Mouse (Mus musculus) spleen, adult 2 months (tissue): Measurements from ENCODE around the gene Chst1. TPM values are rescaled to one million over a fixed set of nuclear protein-coding genes. Genes with fewer than 3 reads are reported as not detected.
A peak's percentile ranks its signal among the peaks of the same experiment; 100 is the strongest.

Source experiments
- DNase-seq, 2 experiments: peaks; one replicate each; pipeline versions ENCODE4 v3.0.0 to v3.0.0-alpha.2; 2012 to 2021; ENCODE audit warnings: low spot score in 2 of 2, low read depth in 1 of 2
- H3K27ac ChIP-seq: fragments of 200-500 bp; 2 replicates; pipeline ENCODE4 v1.5.1; 2012; ENCODE audit warnings: low read length, inconsistent platforms; ENCODE audit not compliant: insufficient read depth
- H3K27me3 ChIP-seq: fragments of 200-500 bp; 2 replicates; pipeline ENCODE4 v1.6.1; 2012; ENCODE audit warnings: mild to moderate bottlenecking, moderate library complexity, low read length, inconsistent platforms; ENCODE audit not compliant: control insufficient read depth, insufficient read depth
- H3K36me3 ChIP-seq: fragments of 200-500 bp; 2 replicates; pipeline ENCODE4 v1.6.1; 2012; ENCODE audit warnings: mild to moderate bottlenecking, low read length, inconsistent platforms; ENCODE audit not compliant: control insufficient read depth, insufficient read depth
- H3K4me1 ChIP-seq: fragments of 200-500 bp; 2 replicates; pipeline ENCODE4 v1.6.1; 2011; ENCODE audit warnings: inconsistent platforms; ENCODE audit not compliant: control insufficient read depth, insufficient read depth, insufficient read length
- H3K4me3 ChIP-seq: fragments of 200-500 bp; 2 replicates; pipeline ENCODE4 v1.5.1; 2011; ENCODE audit warnings: mild to moderate bottlenecking, inconsistent platforms; ENCODE audit not compliant: insufficient read depth, insufficient read length; ENCODE audit errors: extremely low read depth
- CTCF ChIP-seq: fragments of 200-500 bp; IDR thresholded peaks from 2 replicates; pipeline ENCODE4 v1.5.1; 2011; ENCODE audit warnings: mild to moderate bottlenecking, inconsistent platforms; ENCODE audit not compliant: insufficient read depth, insufficient read length, insufficient replicate concordance; ENCODE audit errors: extremely low read depth
- POLR2A ChIP-seq: fragments of 200-500 bp; IDR thresholded peaks from 2 replicates; pipeline ENCODE4 v1.6.1; 2011; ENCODE audit warnings: low read depth, low read length, inconsistent platforms
- WGBS: fragments of 180-500 bp; shearing (Covaris S2); methylation state at CpG from one replicate; pipeline ENCODE4 v1.1.7; 2018; 5-methylcytosine and 5-hydroxymethylcytosine counted together
- polyA plus RNA-seq: library from polyadenylated mRNA; depleted of rRNA; stranded (reverse); fragments of >200 nt; gene quantifications from 2 replicates; pipeline ENCODE4 v1.2.3, GENCODE M21; 2012

The Chst1 gene
- polyA plus RNA-seq, 1 experiment = 20.0 TPM

GRCm38 (mm10) chr2:92582596-92582995, 16.9 kb upstream of the Chst1 start:
- no peak overlapping the region for H3K27ac ChIP-seq
- no peak for DNase-seq
- H3K4me3 ChIP-seq = no peak overlapping the region
- WGBS = 83% methylated on average over 5 of the region's 5 CpGs
- no peak for TF ChIP-seq POLR2A
- TF ChIP-seq CTCF = no peak
- H3K27me3 ChIP-seq = no peaks in the 10 kb centered on the region
- H3K4me1 ChIP-seq = no peaks in the 10 kb centered on the region
- H3K36me3 ChIP-seq = no peaks in the 10 kb centered on the region

- DNase-seq = no peak
- H3K4me1 ChIP-seq = no peaks in the 10 kb centered on the region
- H3K27me3 ChIP-seq = no peaks in the 10 kb centered on the region
- H3K36me3 ChIP-seq = no peaks in the 10 kb centered on the region
- no peak overlapping the region for H3K4me3 ChIP-seq
- no peak overlapping the region for H3K27ac ChIP-seq
- TF ChIP-seq CTCF = no peak
- TF ChIP-seq POLR2A = no peak
- WGBS = 97% methylated on average over 2 of the region's 2 CpGs
These were observed 11.7 kb upstream of the Chst1 start for GRCm38 (mm10) chr2:92587806-92588205.

- TF ChIP-seq POLR2A (no peak), CTCF (no peak)
- Histone ChIP-seq H3K27me3 (peaks cover 3% of the 10 kb centered on the region), H3K27ac (no peak overlapping the region), H3K4me1 (no peaks in the 10 kb centered on the region), H3K36me3 (no peaks in the 10 kb centered on the region), H3K4me3 (no peak overlapping the region)
- WGBS = 82% methylated on average over 11 of the region's 11 CpGs
- DNase-seq = no peak
These were observed 4.4 kb upstream of the Chst1 start for GRCm38 (mm10) chr2:92594929-92595730.

GRCm38 (mm10) chr2:92597291-92597690, 2.2 kb upstream of the Chst1 start:
- no peak for DNase-seq
- no peak for TF ChIP-seq CTCF
- no peak for TF ChIP-seq POLR2A
- no peak overlapping the region for H3K4me3 ChIP-seq
- no peak overlapping the region for H3K27ac ChIP-seq
- H3K36me3 ChIP-seq = no peaks in the 10 kb centered on the region
- no peaks in the 10 kb centered on the region for H3K4me1 ChIP-seq
- H3K27me3 ChIP-seq = peaks cover 6% of the 10 kb centered on the region
- WGBS = 21% methylated on average over 7 of the region's 7 CpGs

GRCm38 (mm10) chr2:92598941-92599486, 493 bp upstream of the Chst1 start:
- 34% methylated on average over 11 of the region's 11 CpGs for WGBS
- no peak for TF ChIP-seq CTCF
- no peak for TF ChIP-seq POLR2A
- Histone ChIP-seq H3K27me3 (peaks cover 6% of the 10 kb centered on the region), H3K36me3 (no peaks in the 10 kb centered on the region), H3K27ac (no peak overlapping the region), H3K4me1 (no peaks in the 10 kb centered on the region), H3K4me3 (no peak overlapping the region)
- DNase-seq = no peak

GRCm38 (mm10) chr2:92600348-92600670, 802 bp downstream of the Chst1 start:
- 2% methylated on average over 17 of the region's 17 CpGs for WGBS
- Histone ChIP-seq H3K4me3 (peak overlapping the region; percentile 28; the same call in 1 of the 2 replicates), H3K27me3 (peaks cover 6% of the 10 kb centered on the region), H3K36me3 (no peaks in the 10 kb centered on the region), H3K4me1 (no peaks in the 10 kb centered on the region), H3K27ac (0 out of 2 replicates have a peak overlapping the region, but pooled peaks have one; percentile 2)
- no peak for TF ChIP-seq POLR2A
- TF ChIP-seq CTCF = no peak
- no peak for DNase-seq

- Histone ChIP-seq H3K4me3 (no peak overlapping the region), H3K36me3 (no peaks in the 10 kb centered on the region), H3K27ac (no peak overlapping the region), H3K27me3 (peaks cover 6% of the 10 kb centered on the region), H3K4me1 (no peaks in the 10 kb centered on the region)
- TF ChIP-seq POLR2A = no peak
- TF ChIP-seq CTCF = no peak
- no peak for DNase-seq
- 30% methylated on average over 4 of the region's 4 CpGs for WGBS
These were observed 1.7 kb downstream of the Chst1 start for GRCm38 (mm10) chr2:92601246-92601645.
